Mouse (Mus musculus): ENCODE measurements around the gene Nrarp. TPM values are rescaled to one million over a fixed set of nuclear protein-coding genes. Genes with fewer than 3 reads are reported as not detected.
A peak's percentile ranks its signal among the peaks of the same experiment; 100 is the strongest.

The Nrarp gene
- total and polyA plus RNA-seq, 3 experiments: 1.9 to 12.0 (median 3.6) TPM

GRCm38 (mm10) chr2:25227406-25227805, 46.8 kb downstream of the Nrarp start:
- no peak for DNase-seq

GRCm38 (mm10) chr2:25228431-25228889, 47.9 kb downstream of the Nrarp start:
- DNase-seq: peak; percentile 90

GRCm38 (mm10) chr2:25228995-25229530, 48.5 kb downstream of the Nrarp start:
- DNase-seq: no peak

GRCm38 (mm10) chr2:25229582-25229981, 49.0 kb downstream of the Nrarp start:
- DNase-seq: no peak

- no peak for DNase-seq
These were observed 50.0 kb downstream of the Nrarp start for GRCm38 (mm10) chr2:25230581-25230980.

- DNase-seq: no peak
These were observed 50.5 kb downstream of the Nrarp start for GRCm38 (mm10) chr2:25231038-25231437.

Other genes with a start within 250 kb of the Nrarp start
Only the 30 nearest of the 33 such genes appear.
- gene Zmynd19, start 231.0 kb upstream of the Nrarp start, total RNA-seq (2021): 10 to 100 TPM; 21.8 to 30.2 TPM
- gene Zmynd19, start 231.0 kb upstream of the Nrarp start, polyA plus RNA-seq (2012; rRNA removed): 3.1 and 3.9 TPM in 2 replicates
- gene Dph7, start 218.4 kb upstream of the Nrarp start, total RNA-seq (2021): 10 to 100 TPM in 1 of 2 experiments, 1 to 10 TPM in 1; 6.2 to 16.7 TPM
- 8.5 and 9.7 TPM in 2 replicates for gene Dph7, start 218.4 kb upstream of the Nrarp start, polyA plus RNA-seq (2012; rRNA removed)
- 100 to 1,000 TPM; 108 to 118 TPM for gene Mrpl41, start 205.7 kb upstream of the Nrarp start, total RNA-seq (2021)
- gene Mrpl41, start 205.7 kb upstream of the Nrarp start, polyA plus RNA-seq (2012; rRNA removed): 34.9 and 39.4 TPM in 2 replicates
- gene Pnpla7, start 204.7 kb upstream of the Nrarp start, total RNA-seq (2021): 10 to 100 TPM; 44.5 to 53.1 TPM
- 25.4 and 27.2 TPM in 2 replicates for gene Pnpla7, start 204.7 kb upstream of the Nrarp start, polyA plus RNA-seq (2012; rRNA removed)
- 10 to 100 TPM; 32.8 to 52.9 TPM for gene Nsmf, start 126.4 kb upstream of the Nrarp start, total RNA-seq (2021)
- gene Nsmf, start 126.4 kb upstream of the Nrarp start, polyA plus RNA-seq (2012; rRNA removed): 99.9 and 113 TPM in 2 replicates
- under 1 TPM in 1 of 2 experiments, not detected in 1; 0.40 TPM for gene Entpd8, start 100.5 kb upstream of the Nrarp start, total RNA-seq (2021)
- gene Entpd8, start 100.5 kb upstream of the Nrarp start, polyA plus RNA-seq (2012; rRNA removed): 0.08 and 0.11 TPM in 2 replicates
- gene Noxa1, start 85.6 kb upstream of the Nrarp start, total RNA-seq (2021): not detected
- gene Noxa1, start 85.6 kb upstream of the Nrarp start, polyA plus RNA-seq (2012; rRNA removed): not detected in 2 replicates
- 10 to 100 TPM; 21.9 to 24.2 TPM for gene Tor4a, start 16.1 kb downstream of the Nrarp start, total RNA-seq (2021)
- 51.3 and 60.0 TPM in 2 replicates for gene Tor4a, start 16.1 kb downstream of the Nrarp start, polyA plus RNA-seq (2012; rRNA removed)
- gene Nelfb, start 30.7 kb downstream of the Nrarp start, total RNA-seq (2021): 10 to 100 TPM; 36.3 to 57.4 TPM
- gene Nelfb, start 30.7 kb downstream of the Nrarp start, polyA plus RNA-seq (2012; rRNA removed): 37.5 and 38.2 TPM in 2 replicates
- not detected for gene Stpg3, start 33.9 kb downstream of the Nrarp start, total RNA-seq (2021)
- gene Stpg3, start 33.9 kb downstream of the Nrarp start, polyA plus RNA-seq (2012; rRNA removed): not detected in 2 replicates
- not detected for gene Fam166a, start 38.0 kb downstream of the Nrarp start, total RNA-seq (2021)
- 0.15 and 0.16 TPM in 2 replicates for gene Fam166a, start 38.0 kb downstream of the Nrarp start, polyA plus RNA-seq (2012; rRNA removed)
- 100 to 1,000 TPM; 303 to 312 TPM for gene Tubb4b, start 43.9 kb downstream of the Nrarp start, total RNA-seq (2021)
- gene Tubb4b, start 43.9 kb downstream of the Nrarp start, polyA plus RNA-seq (2012; rRNA removed): 210 and 267 TPM in 2 replicates
- gene Slc34a3, start 53.6 kb downstream of the Nrarp start, total RNA-seq (2021): not detected
- not detected in 2 replicates for gene Slc34a3, start 53.6 kb downstream of the Nrarp start, polyA plus RNA-seq (2012; rRNA removed)
- not detected for gene Rnf224, start 56.0 kb downstream of the Nrarp start, total RNA-seq (2021)
- not detected in 2 replicates for gene Rnf224, start 56.0 kb downstream of the Nrarp start, polyA plus RNA-seq (2012; rRNA removed)
- 1 to 10 TPM; 6.7 to 8.5 TPM for gene Rnf208, start 61.5 kb downstream of the Nrarp start, total RNA-seq (2021)
- gene Rnf208, start 61.5 kb downstream of the Nrarp start, polyA plus RNA-seq (2012; rRNA removed): 25.8 and 36.4 TPM in 2 replicates
- not detected for gene Cysrt1, start 61.7 kb downstream of the Nrarp start, total RNA-seq (2021)
- gene Cysrt1, start 61.7 kb downstream of the Nrarp start, polyA plus RNA-seq (2012; rRNA removed): 0.12 TPM in 1 of 2 replicates, not detected in the other
- gene AL732309.1, start 66.1 kb downstream of the Nrarp start, total RNA-seq (2021): 1 to 10 TPM; 3.1 to 3.2 TPM
- 21.7 and 22.6 TPM in 2 replicates for gene AL732309.1, start 66.1 kb downstream of the Nrarp start, polyA plus RNA-seq (2012; rRNA removed)
- 10 to 100 TPM; 23.9 to 32.0 TPM for gene Tmem203, start 74.7 kb downstream of the Nrarp start, total RNA-seq (2021)
- 114 and 116 TPM in 2 replicates for gene Tmem203, start 74.7 kb downstream of the Nrarp start, polyA plus RNA-seq (2012; rRNA removed)
- gene Tprn, start 81.9 kb downstream of the Nrarp start, total RNA-seq (2021): 10 to 100 TPM in 1 of 2 experiments, 1 to 10 TPM in 1; 10.0 to 13.1 TPM
- gene Tprn, start 81.9 kb downstream of the Nrarp start, polyA plus RNA-seq (2012; rRNA removed): 13.6 and 14.6 TPM in 2 replicates
- 10 to 100 TPM; 37.6 to 46.1 TPM for gene Ssna1, start 91.7 kb downstream of the Nrarp start, total RNA-seq (2021)
- gene Ssna1, start 91.7 kb downstream of the Nrarp start, polyA plus RNA-seq (2012; rRNA removed): 55.2 and 62.1 TPM in 2 replicates
- gene Anapc2, start 91.7 kb downstream of the Nrarp start, total RNA-seq (2021): 10 to 100 TPM; 78.8 to 82.7 TPM
- 93.1 and 110 TPM in 2 replicates for gene Anapc2, start 91.7 kb downstream of the Nrarp start, polyA plus RNA-seq (2012; rRNA removed)
- not detected for gene Tmem210, start 107.4 kb downstream of the Nrarp start, total RNA-seq (2021)
- not detected in 2 replicates for gene Tmem210, start 107.4 kb downstream of the Nrarp start, polyA plus RNA-seq (2012; rRNA removed)
- not detected for gene Lrrc26, start 109.2 kb downstream of the Nrarp start, total RNA-seq (2021)
- not detected in 2 replicates for gene Lrrc26, start 109.2 kb downstream of the Nrarp start, polyA plus RNA-seq (2012; rRNA removed)
- 10 to 100 TPM in 1 of 2 experiments, 1 to 10 TPM in 1; 8.3 to 13.3 TPM for gene Grin1, start 138.4 kb downstream of the Nrarp start, total RNA-seq (2021)
- 15.3 and 16.4 TPM in 2 replicates for gene Grin1, start 138.4 kb downstream of the Nrarp start, polyA plus RNA-seq (2012; rRNA removed)
- 10 to 100 TPM; 53.6 to 59.9 TPM for gene Man1b1, start 151.6 kb downstream of the Nrarp start, total RNA-seq (2021)
- gene Man1b1, start 151.6 kb downstream of the Nrarp start, polyA plus RNA-seq (2012; rRNA removed): 10.3 and 13.5 TPM in 2 replicates
- gene Dpp7, start 175.6 kb downstream of the Nrarp start, total RNA-seq (2021): 10 to 100 TPM; 34.2 to 38.5 TPM
- gene Dpp7, start 175.6 kb downstream of the Nrarp start, polyA plus RNA-seq (2012; rRNA removed): 47.1 and 55.0 TPM in 2 replicates
- gene Uap1l1, start 184.9 kb downstream of the Nrarp start, total RNA-seq (2021): 10 to 100 TPM; 15.0 to 22.7 TPM
- 28.4 and 41.5 TPM in 2 replicates for gene Uap1l1, start 184.9 kb downstream of the Nrarp start, polyA plus RNA-seq (2012; rRNA removed)
- gene Sapcd2, start 191.6 kb downstream of the Nrarp start, total RNA-seq (2021): under 1 TPM in 1 of 2 experiments, not detected in 1; 0.23 TPM
- gene Sapcd2, start 191.6 kb downstream of the Nrarp start, polyA plus RNA-seq (2012; rRNA removed): 3.9 and 4.4 TPM in 2 replicates
- gene Entpd2, start 215.1 kb downstream of the Nrarp start, total RNA-seq (2021): 1 to 10 TPM; 3.7 to 7.2 TPM
- gene Entpd2, start 215.1 kb downstream of the Nrarp start, polyA plus RNA-seq (2012; rRNA removed): 21.1 and 24.7 TPM in 2 replicates
- gene Npdc1, start 218.6 kb downstream of the Nrarp start, total RNA-seq (2021): 100 to 1,000 TPM; 128 to 145 TPM
- gene Npdc1, start 218.6 kb downstream of the Nrarp start, polyA plus RNA-seq (2012; rRNA removed): 685 and 775 TPM in 2 replicates

Data from adrenal gland, adult 2 months (tissue).